Mouse (Mus musculus): ENCODE data around the gene Hivep3.

GRCm38 (mm10) chr4:119882401-119882800, 148.8 kb downstream of the Hivep3 start:
- no peak for TF ChIP-seq POLR2A (IDR thresholded peaks at IDR 0.05; ENCODE audit: insufficient read length, low read depth)
- TF ChIP-seq MAX (IDR thresholded peaks at IDR 0.05; ENCODE audit: low read depth) = no peak
- no peak for TF ChIP-seq MYOD1 (IDR thresholded peaks at IDR 0.05; ENCODE audit: control insufficient read depth in 1 of 3, insufficient read length in 2 of 3, low read depth in 2 of 3)
- no peak for TF ChIP-seq E2F4 (IDR thresholded peaks at IDR 0.05; ENCODE audit: insufficient read depth)
- TF ChIP-seq USF1 (IDR thresholded peaks at IDR 0.05; ENCODE audit: low read depth) = no peak
- no peak for TF ChIP-seq TCF12 (IDR thresholded peaks at IDR 0.05; ENCODE audit: insufficient read depth, poor library complexity, severe bottlenecking)
- TF ChIP-seq TCF3 (IDR thresholded peaks at IDR 0.05; ENCODE audit: insufficient read length, low read depth) = no peak
- TF ChIP-seq SRF (IDR thresholded peaks at IDR 0.05; ENCODE audit: control insufficient read depth, insufficient read length, low read depth) = no peak
- TF ChIP-seq CEBPB (IDR thresholded peaks at IDR 0.05; ENCODE audit: insufficient read depth, poor library complexity, severe bottlenecking) = no peak
- no peak for TF ChIP-seq POLR2AphosphoS2 (IDR thresholded peaks at IDR 0.05; ENCODE audit: insufficient read length, low read depth)

All from myocyte (in vitro differentiated cells).